Mouse (Mus musculus) MEL (cell line): Measurements from ENCODE around the gene Exoc3l2. TPM values are rescaled to one million over a fixed set of nuclear protein-coding genes. Genes with fewer than 3 reads are reported as not detected.

Source experiments
- DNase-seq: peaks from one replicate; pipeline ENCODE4 v3.0.0; 2011; ENCODE audit warnings: low read depth, low spot score
- H3K27ac ChIP-seq: 2 replicates; pipeline ENCODE4 v1.5.1; 2012; ENCODE audit warnings: low read depth, mild to moderate bottlenecking, control low read depth, low read length, moderate library complexity; ENCODE audit not compliant: control insufficient read depth
- H3K27me3 ChIP-seq, 2 experiments: fragments of 150-350 bp in 1 of 2; sonication (generic) in 1 of 2; 2 replicates each; pipeline ENCODE4 v1.6.1; 2012; ENCODE audit warnings: low read length in 2 of 2, mild to moderate bottlenecking in 2 of 2, improper control_type of control experiment in 1 of 2, moderate library complexity in 1 of 2; ENCODE audit not compliant: insufficient read depth in 2 of 2, control insufficient read depth in 1 of 2
- H3K36me3 ChIP-seq, 2 experiments: 2 replicates each; pipeline ENCODE4 v1.6.1; 2012 to 2014; ENCODE audit warnings: low read length in 2 of 2, improper control_type of control experiment in 1 of 2, inconsistent platforms in 1 of 2, mild to moderate bottlenecking in 1 of 2; ENCODE audit not compliant: insufficient read depth in 2 of 2, control insufficient read depth in 1 of 2
- H3K4me1 ChIP-seq, 2 experiments: fragments of 150-350 bp in 1 of 2; sonication (generic) in 1 of 2; 2 replicates each; pipeline ENCODE4 v1.6.1; 2012; ENCODE audit warnings: low read length in 2 of 2, improper control_type of control experiment in 1 of 2, mild to moderate bottlenecking in 1 of 2; ENCODE audit not compliant: insufficient read depth in 2 of 2, control insufficient read depth in 1 of 2
- H3K4me3 ChIP-seq, 2 experiments: fragments of 150-350 bp in 1 of 2; sonication (generic) in 1 of 2; 2 replicates each; pipeline ENCODE4 v1.5.1; 2012; ENCODE audit warnings: low read depth in 2 of 2, low read length in 2 of 2, mild to moderate bottlenecking in 2 of 2, moderate library complexity in 2 of 2, control low read depth in 1 of 2, improper control_type of control experiment in 1 of 2; ENCODE audit not compliant: control insufficient read depth in 1 of 2, insufficient read depth in 1 of 2
- H3K79me2 ChIP-seq: 2 replicates; pipeline ENCODE4 v1.6.1; 2012; ENCODE audit warnings: mild to moderate bottlenecking, low read length, moderate library complexity; ENCODE audit not compliant: control insufficient read depth, poor library complexity, insufficient read depth
- H3K9ac ChIP-seq: 2 replicates; pipeline ENCODE4 v1.6.1; 2012; ENCODE audit warnings: low read depth, mild to moderate bottlenecking, control low read depth, low read length, moderate library complexity; ENCODE audit not compliant: control insufficient read depth, poor library complexity, severe bottlenecking
- H3K9me3 ChIP-seq: fragments of 150-350 bp; sonication (generic); replicated peaks from 2 replicates; pipeline ENCODE4 v1.6.1; 2012; ENCODE audit warnings: mild to moderate bottlenecking, low read length, improper control_type of control experiment, moderate library complexity; ENCODE audit not compliant: insufficient read depth
- CHD1 ChIP-seq: IDR thresholded peaks from 2 replicates; pipeline ENCODE4 v1.6.1; 2012; ENCODE audit warnings: low read depth, mild to moderate bottlenecking, inconsistent platforms, low read length, improper control_type of control experiment
- CTCF ChIP-seq, 3 experiments: IDR thresholded peaks in 2 of 3; conservative IDR thresholded peaks in 1 of 3; 2 replicates each; pipeline ENCODE4 v1.5.1; 2011 to 2012; ENCODE audit warnings: low read length in 3 of 3, low read depth in 2 of 3, mild to moderate bottlenecking in 2 of 3, improper control_type of control experiment in 1 of 3, inconsistent platforms in 1 of 3, mixed read lengths in 1 of 3, moderate library complexity in 1 of 3; ENCODE audit not compliant: control insufficient read depth in 1 of 3, insufficient read depth in 1 of 3, poor library complexity in 1 of 3, severe bottlenecking in 1 of 3
- ELF1 ChIP-seq: IDR thresholded peaks from 2 replicates; pipeline ENCODE4 v1.6.1; 2014; ENCODE audit warnings: low read depth, mild to moderate bottlenecking, inconsistent platforms, low read length, improper control_type of control experiment, moderate library complexity
- EP300 ChIP-seq, 2 experiments: IDR thresholded peaks; 2 replicates each; pipeline ENCODE4 v1.6.1; 2011; ENCODE audit warnings: improper control_type of control experiment in 2 of 2, low read length in 2 of 2, low read depth in 1 of 2, mild to moderate bottlenecking in 1 of 2
- ETS1 ChIP-seq: IDR thresholded peaks from 2 replicates; pipeline ENCODE4 v1.6.1; 2012; ENCODE audit warnings: low read depth, mild to moderate bottlenecking, inconsistent platforms, low read length, improper control_type of control experiment, moderate library complexity
- GABPA ChIP-seq: IDR thresholded peaks from 2 replicates; pipeline ENCODE4 v1.6.1; 2012; ENCODE audit warnings: low read depth, mild to moderate bottlenecking, inconsistent platforms, low read length, improper control_type of control experiment, moderate library complexity
- GATA1 ChIP-seq: IDR thresholded peaks from 2 replicates; pipeline ENCODE4 v1.6.1; 2011; ENCODE audit warnings: low read depth, low read length, improper control_type of control experiment
- HCFC1 ChIP-seq: IDR thresholded peaks from 2 replicates; pipeline ENCODE4 v1.6.1; 2012; ENCODE audit warnings: low read depth, mild to moderate bottlenecking, inconsistent platforms, low read length, improper control_type of control experiment, moderate library complexity
- KAT2A ChIP-seq: conservative IDR thresholded peaks from 2 replicates; pipeline ENCODE4 v1.6.1; 2012; ENCODE audit warnings: low read depth, low read length, improper control_type of control experiment, inconsistent platforms
- MAFK ChIP-seq: IDR thresholded peaks from 2 replicates; pipeline ENCODE4 v1.6.1; 2011; ENCODE audit warnings: low read depth, mild to moderate bottlenecking, low read length, improper control_type of control experiment, borderline replicate concordance
- MAX ChIP-seq: IDR thresholded peaks from 2 replicates; pipeline ENCODE4 v1.6.1; 2011; ENCODE audit warnings: low read length, improper control_type of control experiment
- MAZ ChIP-seq: IDR thresholded peaks from 2 replicates; pipeline ENCODE4 v1.6.1; 2012; ENCODE audit warnings: low read depth, mild to moderate bottlenecking, inconsistent platforms, low read length, improper control_type of control experiment
- MEF2A ChIP-seq: IDR thresholded peaks from 2 replicates; pipeline ENCODE4 v1.6.1; 2014; ENCODE audit warnings: low read depth, mild to moderate bottlenecking, inconsistent platforms, low read length, improper control_type of control experiment; ENCODE audit not compliant: poor library complexity, insufficient replicate concordance, severe bottlenecking; ENCODE audit errors: extremely low read depth
- MXI1 ChIP-seq: IDR thresholded peaks from 2 replicates; pipeline ENCODE4 v1.6.1; 2011; ENCODE audit warnings: mild to moderate bottlenecking, low read depth, low read length, improper control_type of control experiment
- MYB ChIP-seq: IDR thresholded peaks from 2 replicates; pipeline ENCODE4 v1.6.1; 2011; ENCODE audit warnings: mild to moderate bottlenecking, low read depth, low read length, improper control_type of control experiment
- MYC ChIP-seq: IDR thresholded peaks from 2 replicates; pipeline ENCODE4 v1.6.1; 2011; ENCODE audit warnings: low read depth, mild to moderate bottlenecking, low read length, improper control_type of control experiment, moderate library complexity
- NRF1 ChIP-seq: IDR thresholded peaks from 2 replicates; pipeline ENCODE4 v1.6.1; 2014; ENCODE audit warnings: low read depth, mild to moderate bottlenecking, inconsistent platforms, low read length, improper control_type of control experiment, moderate library complexity; ENCODE audit not compliant: poor library complexity, insufficient read depth, severe bottlenecking
- POLR2A ChIP-seq, 2 experiments: IDR thresholded peaks; 2 replicates each; pipeline ENCODE4 v1.6.1; 2011 to 2012; ENCODE audit warnings: low read length in 2 of 2, mild to moderate bottlenecking in 2 of 2, control low read depth in 1 of 2, improper control_type of control experiment in 1 of 2, low read depth in 1 of 2, moderate library complexity in 1 of 2; ENCODE audit not compliant: control insufficient read depth in 1 of 2, insufficient read depth in 1 of 2, poor library complexity in 1 of 2
- POLR2AphosphoS2 ChIP-seq: IDR thresholded peaks from 2 replicates; pipeline ENCODE4 v1.6.1; 2011; ENCODE audit warnings: low read length, improper control_type of control experiment
- RCOR1 ChIP-seq: IDR thresholded peaks from 2 replicates; pipeline ENCODE4 v1.6.1; 2012; ENCODE audit warnings: low read depth, mild to moderate bottlenecking, inconsistent platforms, low read length, improper control_type of control experiment
- SIN3A ChIP-seq: IDR thresholded peaks from 2 replicates; pipeline ENCODE4 v1.6.1; 2012; ENCODE audit warnings: low read length, improper control_type of control experiment, inconsistent platforms
- SMC3 ChIP-seq: IDR thresholded peaks from 2 replicates; pipeline ENCODE4 v1.6.1; 2011; ENCODE audit warnings: low read depth, low read length, improper control_type of control experiment
- TCF12 ChIP-seq: IDR thresholded peaks from 2 replicates; pipeline ENCODE4 v1.6.1; 2014; ENCODE audit warnings: low read depth, mild to moderate bottlenecking, inconsistent platforms, low read length, improper control_type of control experiment, moderate library complexity
- USF2 ChIP-seq, 2 experiments: IDR thresholded peaks; 2 replicates each; pipeline ENCODE4 v1.6.1; 2011 to 2012; ENCODE audit warnings: improper control_type of control experiment in 2 of 2, low read length in 2 of 2, borderline replicate concordance in 1 of 2, inconsistent platforms in 1 of 2, low read depth in 1 of 2, mild to moderate bottlenecking in 1 of 2; ENCODE audit not compliant: insufficient read depth in 1 of 2
- ZC3H11A ChIP-seq: IDR thresholded peaks from 2 replicates; pipeline ENCODE4 v1.6.1; 2012; ENCODE audit warnings: low read depth, mild to moderate bottlenecking, inconsistent platforms, low read length, improper control_type of control experiment
- ZMIZ1 ChIP-seq: IDR thresholded peaks from 2 replicates; pipeline ENCODE4 v1.6.1; 2012; ENCODE audit warnings: low read depth, mild to moderate bottlenecking, inconsistent platforms, low read length, improper control_type of control experiment, moderate library complexity
- ZNF384 ChIP-seq: IDR thresholded peaks from 2 replicates; pipeline ENCODE4 v1.6.1; 2012; ENCODE audit warnings: low read depth, mild to moderate bottlenecking, inconsistent platforms, low read length, improper control_type of control experiment
- polyA plus RNA-seq, 2 experiments: library from polyadenylated mRNA; stranded (reverse) in 1 of 2; unstranded in 1 of 2; fragments of >175 nt in 1 of 2; fragments of >200 nt in 1 of 2; gene quantifications; 2 replicates each; pipeline versions ENCODE4 v1.2.1 to v1.2.4; 2012; ENCODE audit warnings: low replicate concordance in 2 of 2, low read depth in 1 of 2; ENCODE audit not compliant: insufficient read length in 2 of 2, insufficient read depth in 1 of 2, missing spikeins in 1 of 2
- total RNA-seq: library from RNA; depleted of rRNA; stranded (reverse); fragments of 300-350 nt; gene quantifications from 2 replicates; pipeline ENCODE4 v1.2.3, GENCODE M21; 2012

Exoc3l2 gene
- total and polyA plus RNA-seq, 3 experiments, result 0.08 TPM; not detected in 1

GRCm38 (mm10) chr7:19508150-19508923 lies 45.2 kb downstream of the Exoc3l2 start, which contains the start of the genes Bloc1s3 and Trappc6a (continued):
- TF ChIP-seq ZNF384, result 0 out of 2 replicates have a peak, but pooled peaks have one; percentile 21
- peak; percentile 64 for TF ChIP-seq TCF12
- peak; percentile 45; the same call in 1 of the 2 replicates for TF ChIP-seq MAZ
- TF ChIP-seq ZMIZ1, result peak; percentile 49; the same call in 1 of the 2 replicates
- no peak for TF ChIP-seq MAFK
- TF ChIP-seq MYC, result peak; percentile 69
- peak; percentile 93 for TF ChIP-seq ELF1

GRCm38 (mm10) chr7:19508924-19509568 lies 45.9 kb downstream of the Exoc3l2 start:
- TF ChIP-seq HCFC1 (no peak), RCOR1 (no peak), ETS1 (no peak), MAZ (no peak), GATA1 (no peak), MYB (no peak), MXI1 (no peak; the same call in 1 of the 2 replicates), CTCF (IDR thresholded peaks at IDR 0.05 in 2 of 3, conservative IDR thresholded peaks at IDR 0.05 in 1 of 3; ENCODE audit: control insufficient read depth in 1 of 3, insufficient read depth in 1 of 3, low read depth in 2 of 3, low read length in 3 of 3, poor library complexity in 1 of 3, severe bottlenecking in 1 of 3) (no peak), POLR2AphosphoS2 (0 out of 2 replicates have a peak, but pooled peaks have one; percentile 10), GABPA (no peak), MAFK (no peak), MEF2A (no peak), NRF1 (0 out of 2 replicates have a peak, but pooled peaks have one; percentile 12), SMC3 (no peak), SIN3A (no peak), EP300 (IDR thresholded peaks at IDR 0.05; ENCODE audit: low read depth in 1 of 2, low read length in 2 of 2) (no peak), KAT2A (no peak), ZNF384 (no peak), ZC3H11A (no peak), USF2 (IDR thresholded peaks at IDR 0.05; ENCODE audit: borderline replicate concordance in 1 of 2, insufficient read depth in 1 of 2, low read depth in 1 of 2, low read length in 2 of 2) (no peak), ZMIZ1 (0 out of 2 replicates have a peak, but pooled peaks have one; percentile 20), CHD1 (0 out of 2 replicates have a peak, but pooled peaks have one; percentile 61), MYC (no peak), MAX (peak; percentile 70; the same call in 1 of the 2 replicates), POLR2A (IDR thresholded peaks at IDR 0.05; ENCODE audit: control insufficient read depth in 1 of 2, insufficient read depth in 1 of 2, low read depth in 1 of 2, low read length in 2 of 2, poor library complexity in 1 of 2) (no peak)
- H3K9me3 ChIP-seq, result no peaks in the 10 kb centered on the region
- H3K79me2 ChIP-seq, result peaks cover 21% of the 10 kb centered on the region
- H3K27ac ChIP-seq, result peak overlapping the region; percentile 88
- peak overlapping the region; percentile 86 to 94 for H3K4me3 ChIP-seq
- peak; percentile 64 for DNase-seq
- peaks cover 0 to 6% of the 10 kb centered on the region in 2 experiments; a peak in 2 of 4 replicates for H3K4me1 ChIP-seq
- peaks cover 0 to 3% of the 10 kb centered on the region in 2 experiments; a peak in 1 of 4 replicates for H3K36me3 ChIP-seq
- H3K9ac ChIP-seq, result peak overlapping the region; percentile 95
- H3K27me3 ChIP-seq, result no peaks in the 10 kb centered on the region
